Mouse (Mus musculus): ENCODE measurements around the gene Syne2. TPM values are rescaled to one million over a fixed set of nuclear protein-coding genes. Genes with fewer than 3 reads are reported as not detected.

Gene Syne2
- total RNA-seq, 2 experiments from 2014 or later = 44.8 to 47.9 TPM

DNA sequence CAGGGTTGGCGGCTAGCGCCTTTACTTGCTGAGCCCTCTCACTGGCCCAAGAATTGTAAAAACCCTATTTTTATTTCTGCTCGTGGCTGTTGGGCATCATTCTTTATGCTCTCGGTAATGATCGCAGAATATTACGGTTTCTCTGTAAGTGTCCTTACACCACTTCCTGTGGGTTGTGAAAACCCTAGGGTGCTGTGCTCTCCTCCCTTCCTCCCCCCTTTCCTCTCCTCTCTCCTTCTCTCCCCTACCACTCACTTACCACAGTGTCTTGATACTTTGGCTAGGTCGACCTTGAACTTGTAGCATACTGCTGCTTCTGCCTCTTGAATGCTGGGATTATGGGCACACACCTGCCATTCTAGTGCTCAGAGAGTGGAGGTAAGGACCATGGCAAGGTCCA, 7.5 kb downstream of the Syne2 start:
- intact Hi-C loops (cut with DNase I) = no loop called here
- DNase-seq = no peak

DNA sequence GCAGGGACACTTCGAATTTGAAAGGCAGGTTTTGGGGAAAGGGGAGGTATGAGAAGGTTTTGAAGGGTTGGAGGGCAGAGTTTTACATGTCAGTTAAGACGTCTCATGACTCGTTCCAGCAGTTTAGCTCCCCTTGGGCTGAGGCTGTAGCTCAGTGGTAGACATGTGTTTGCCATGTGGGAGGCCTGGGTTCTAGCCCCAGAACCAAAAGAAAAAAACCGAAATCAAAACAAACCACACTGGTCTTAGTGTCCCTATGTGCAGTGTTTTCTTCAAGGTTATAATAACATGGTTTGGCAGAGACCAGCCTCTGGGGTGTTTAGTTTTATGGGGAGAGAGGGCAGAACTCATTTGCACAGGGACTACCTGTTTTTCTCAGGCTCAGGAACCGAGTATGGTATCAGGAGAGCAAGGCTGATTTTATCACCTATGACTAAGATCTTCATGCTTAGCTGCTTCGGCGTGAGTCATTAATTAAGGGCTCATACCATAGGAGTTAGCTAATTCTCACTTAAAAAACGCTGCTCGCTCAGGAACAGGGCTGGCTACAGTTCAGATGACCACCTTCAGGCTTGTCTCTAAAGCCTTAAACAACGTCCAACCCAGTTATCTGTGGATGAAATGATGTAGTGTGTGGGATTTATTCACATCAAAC, 8.9 kb downstream of the Syne2 start:
- no peak for DNase-seq
- intact Hi-C loops (cut with DNase I) = no loop called here

DNA sequence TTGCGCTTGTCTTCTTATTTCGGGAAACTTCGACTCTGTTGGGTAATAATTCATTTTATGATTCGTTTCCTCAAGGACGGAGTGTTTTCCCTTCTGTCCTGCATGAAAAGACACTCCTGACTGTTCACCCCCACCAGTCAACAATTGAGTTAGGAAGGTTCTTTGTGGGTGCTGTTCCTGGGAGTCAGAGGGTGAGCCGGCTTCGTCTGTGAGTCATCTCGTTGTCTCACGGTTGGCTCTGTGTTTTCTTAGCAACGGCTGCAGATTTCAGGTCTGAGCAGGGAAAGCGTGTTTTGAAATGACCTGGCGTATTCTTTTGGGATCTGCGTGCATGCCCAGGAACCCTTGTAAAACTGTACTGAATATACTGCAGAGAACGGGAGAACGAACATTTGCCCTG, 9.8 kb downstream of the Syne2 start:
- intact Hi-C loops (cut with DNase I) = no loop called here
- no peak for DNase-seq

DNA sequence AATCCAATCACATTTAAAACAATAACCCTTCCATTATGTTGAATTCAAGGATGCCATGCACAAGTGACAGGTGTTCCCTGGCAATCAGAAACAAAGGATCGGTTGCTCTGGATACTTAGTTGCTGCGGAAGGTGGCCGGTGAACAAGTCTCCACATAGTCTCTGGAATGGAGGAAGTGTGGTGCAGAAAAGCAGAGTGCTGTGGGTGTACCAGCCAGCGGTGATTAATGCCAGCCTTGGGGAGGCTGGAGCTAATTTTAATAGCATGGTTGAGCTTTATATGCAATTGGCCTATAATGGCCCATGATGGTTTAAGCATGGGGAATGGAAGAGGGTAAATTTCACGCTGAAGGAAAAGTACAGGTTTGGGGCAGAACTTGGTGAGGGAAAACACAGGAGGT, 11.7 kb downstream of the Syne2 start:
- intact Hi-C loops (cut with DNase I) = no loop called here
- no peak for DNase-seq

DNA sequence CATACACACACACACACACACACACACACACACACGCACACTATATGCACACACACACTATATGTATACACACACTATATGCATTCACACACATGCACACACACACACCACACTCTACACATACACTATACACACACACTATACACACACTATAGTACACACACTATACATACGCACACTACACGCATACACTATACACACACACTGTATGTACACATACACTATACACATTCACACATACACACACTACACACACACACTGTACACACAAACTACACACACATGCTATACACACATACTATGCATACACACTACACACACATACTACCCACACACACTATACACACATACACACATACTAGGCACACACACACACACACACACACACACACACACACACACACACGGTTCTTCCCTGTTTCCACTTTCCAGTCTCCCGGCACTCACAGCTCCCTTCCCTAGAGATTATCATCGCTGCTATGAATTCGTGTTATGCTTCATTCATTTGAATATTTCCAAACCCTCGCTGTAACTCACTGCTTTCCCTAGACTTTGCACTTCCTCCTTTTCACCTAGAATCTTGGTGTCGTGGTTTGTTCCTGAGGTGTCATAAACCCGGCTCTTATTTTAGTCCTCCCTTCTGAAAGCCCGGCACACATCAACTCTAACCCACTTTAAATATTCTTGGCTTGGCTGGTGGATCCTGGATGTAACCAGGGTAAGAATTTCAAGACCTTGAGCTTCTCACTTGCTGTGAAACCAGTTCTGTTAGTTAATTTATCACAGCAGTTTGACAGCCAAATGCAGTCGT, 15.4 kb downstream of the Syne2 start:
- no peak for DNase-seq
- intact Hi-C loops (cut with DNase I) = no loop called here

DNA sequence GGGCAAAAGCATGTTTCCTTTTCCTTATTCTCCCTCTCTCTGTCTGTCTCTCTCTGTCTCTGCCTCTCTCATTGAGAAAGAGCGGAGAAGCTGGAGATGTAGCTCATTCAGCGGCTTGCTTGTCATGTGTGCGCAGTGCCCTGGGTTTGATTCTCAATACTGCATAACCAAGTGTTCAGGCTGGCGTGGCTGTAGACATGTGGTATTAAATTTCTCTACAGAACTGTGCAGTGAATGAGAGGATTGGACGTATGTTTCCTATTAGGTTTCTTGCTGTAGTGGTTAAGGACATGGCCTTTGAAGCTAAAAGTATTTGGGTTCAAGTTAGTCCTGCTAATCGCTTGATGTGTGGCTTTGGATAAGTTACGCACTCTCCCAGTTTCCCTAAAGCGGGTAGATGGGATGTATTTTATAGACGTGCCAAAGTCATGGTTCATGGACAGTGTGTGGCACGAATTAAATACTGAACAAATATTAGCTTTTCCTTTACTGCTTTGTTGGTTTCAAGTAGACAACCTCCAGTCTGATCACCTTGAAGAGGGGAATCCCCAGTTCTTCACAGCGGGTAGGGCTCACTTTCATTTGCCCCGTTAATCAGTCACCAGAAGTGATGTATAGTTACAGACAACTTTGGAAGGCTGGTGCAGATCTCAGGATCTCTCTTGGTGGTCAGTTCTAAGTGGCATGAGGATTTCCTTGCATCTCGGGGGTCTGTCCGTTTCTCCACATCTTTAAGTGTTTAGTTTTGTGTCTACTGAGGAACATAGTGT, 16.2 kb downstream of the Syne2 start:
- intact Hi-C loops (cut with DNase I) = no loop called here

DNA sequence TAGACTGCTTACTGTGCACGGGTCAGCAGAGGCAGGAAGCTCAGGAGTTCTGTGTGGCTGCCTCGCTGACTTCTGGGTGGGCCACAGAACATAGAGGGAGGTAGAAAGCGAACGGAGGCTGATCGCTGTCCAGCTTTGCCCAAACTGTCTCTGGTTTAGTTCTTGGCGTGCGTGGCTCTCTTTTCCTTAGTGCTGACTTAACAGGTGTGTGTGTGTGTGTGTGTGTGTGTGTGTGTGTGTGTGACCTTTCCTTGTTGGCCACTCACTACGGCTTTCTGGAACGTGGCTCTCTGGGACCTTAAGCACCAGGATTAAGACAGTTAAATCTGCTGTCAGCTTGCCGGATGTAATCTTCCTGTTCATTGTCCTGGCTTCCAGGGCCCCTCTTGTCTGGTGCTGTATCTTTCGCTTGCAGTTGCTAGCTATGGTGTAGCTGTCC, 18.6 kb downstream of the Syne2 start:
- peak; percentile 24 to 41 for DNase-seq

More for the DNA sequence above, 16.2 kb downstream of the Syne2 start:
- no peak for DNase-seq

DNA sequence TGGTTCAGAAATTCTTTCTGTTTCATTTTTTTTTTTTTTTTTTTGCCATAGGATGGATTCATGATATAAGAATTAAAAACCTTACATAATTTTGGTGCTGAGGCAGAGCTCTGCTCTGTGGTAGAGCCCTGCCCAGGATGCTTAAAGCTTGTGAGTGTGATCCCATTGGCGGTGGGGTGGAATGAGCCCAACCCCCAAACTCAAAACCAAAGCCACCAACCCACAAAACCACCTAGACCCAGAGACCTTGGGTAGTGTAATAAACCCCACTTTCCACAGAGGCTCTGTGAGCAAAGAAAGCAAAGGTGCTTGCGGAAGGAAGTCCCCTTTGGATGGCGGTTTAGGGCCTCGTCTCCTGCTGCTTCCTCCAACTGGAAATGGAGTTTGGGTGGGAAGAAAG, 19.5 kb downstream of the Syne2 start:
- no peak for DNase-seq
- intact Hi-C loops (cut with DNase I) = no loop called here

More for the DNA sequence above, 18.6 kb downstream of the Syne2 start:
- intact Hi-C loops (cut with DNase I) = no loop called here

DNA sequence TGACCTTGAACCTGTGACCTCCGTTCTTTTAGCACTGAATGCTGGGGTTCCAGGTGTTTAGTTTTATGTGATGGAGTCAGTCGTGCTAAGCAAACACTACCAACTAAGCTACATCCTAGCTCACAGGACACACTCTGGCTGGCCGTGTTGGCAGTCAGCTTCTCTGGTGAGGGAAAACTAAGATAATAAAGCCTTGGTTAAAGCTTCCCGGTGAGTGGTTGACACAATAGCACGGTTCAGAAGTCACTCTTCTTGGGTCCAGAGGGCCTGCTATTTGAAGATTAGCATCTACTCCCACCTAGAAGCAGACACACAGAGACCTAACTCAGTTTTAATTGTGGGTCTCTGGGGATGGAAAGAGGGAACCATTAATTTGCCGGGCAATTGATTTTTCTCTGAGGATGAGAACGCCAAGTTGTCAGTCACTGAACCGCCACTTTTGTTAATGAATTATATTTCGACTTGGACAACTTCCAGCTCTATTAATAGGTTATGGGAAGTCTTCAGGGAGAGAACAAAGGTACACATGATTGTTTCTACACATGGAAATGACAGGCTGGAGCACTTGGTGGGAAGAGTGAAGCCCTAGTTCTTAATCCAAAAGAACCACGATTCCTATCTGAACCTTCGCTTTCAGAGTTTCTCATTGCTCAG, 21.3 kb downstream of the Syne2 start:
- intact Hi-C loops (cut with DNase I) = no loop called here
- no peak for DNase-seq

DNA sequence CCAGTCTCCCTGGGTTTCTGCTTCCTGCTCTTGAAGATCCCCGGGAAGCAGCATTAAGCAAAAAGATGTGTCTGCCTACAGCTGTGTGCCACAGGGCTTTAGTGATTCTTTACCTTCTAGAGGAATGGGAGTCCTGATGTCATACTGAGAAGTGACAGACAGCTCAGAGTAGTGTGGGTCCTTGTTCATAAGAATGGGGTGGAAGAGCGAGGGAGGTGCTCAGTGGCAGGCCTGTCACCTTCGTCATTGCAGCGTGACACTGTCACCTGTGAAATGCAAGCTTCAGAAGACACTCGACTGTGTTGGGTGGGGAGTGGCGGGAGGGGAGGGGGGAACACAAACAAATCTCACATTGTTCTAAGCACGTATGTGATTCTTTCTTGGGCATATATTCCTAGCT, 23.2 kb downstream of the Syne2 start:
- intact Hi-C loops (cut with DNase I) = no loop called here
- DNase-seq = no peak

DNA sequence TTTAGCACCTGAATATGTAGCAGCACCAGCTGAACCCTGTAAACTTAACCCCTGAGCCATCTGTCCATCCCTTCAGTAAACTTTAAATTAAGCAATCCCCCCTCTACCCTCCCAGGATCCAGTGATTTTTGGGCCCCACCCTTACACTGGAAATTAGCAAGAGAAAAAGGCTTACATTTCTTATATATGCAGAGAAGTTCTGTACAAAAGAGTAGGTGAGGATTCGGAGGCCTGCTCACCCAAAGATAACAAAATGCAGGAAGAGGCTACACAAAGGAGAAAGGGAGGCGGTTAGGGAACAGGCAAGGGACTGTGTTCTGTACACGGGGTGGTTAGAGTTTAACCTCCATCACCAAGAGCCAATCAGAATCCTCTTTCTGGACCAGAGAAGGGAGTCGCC, 26.4 kb downstream of the Syne2 start:
- no peak for DNase-seq
- intact Hi-C loops (cut with DNase I) = no loop called here

DNA sequence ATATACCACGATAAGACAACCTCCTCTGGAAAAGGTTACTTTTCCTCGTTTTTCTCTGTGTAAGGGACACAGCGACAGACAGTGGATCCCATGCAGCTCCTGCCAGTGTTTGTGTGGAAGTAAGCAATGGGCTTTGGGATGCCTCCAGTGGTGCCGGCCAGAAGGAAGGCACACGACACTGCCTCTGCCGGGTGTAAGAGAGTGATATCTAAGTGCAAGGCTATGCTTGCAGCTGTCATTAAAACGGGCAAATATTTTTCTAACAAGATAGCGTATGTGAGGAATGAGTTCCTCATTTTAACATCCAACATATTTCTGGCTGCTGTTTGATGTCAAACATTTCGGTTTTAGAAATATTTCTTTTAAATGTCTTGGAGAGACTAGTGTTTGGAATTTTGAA, 27.1 kb downstream of the Syne2 start:
- DNase-seq = no peak
- intact Hi-C loops (cut with DNase I) = no loop called here

DNA sequence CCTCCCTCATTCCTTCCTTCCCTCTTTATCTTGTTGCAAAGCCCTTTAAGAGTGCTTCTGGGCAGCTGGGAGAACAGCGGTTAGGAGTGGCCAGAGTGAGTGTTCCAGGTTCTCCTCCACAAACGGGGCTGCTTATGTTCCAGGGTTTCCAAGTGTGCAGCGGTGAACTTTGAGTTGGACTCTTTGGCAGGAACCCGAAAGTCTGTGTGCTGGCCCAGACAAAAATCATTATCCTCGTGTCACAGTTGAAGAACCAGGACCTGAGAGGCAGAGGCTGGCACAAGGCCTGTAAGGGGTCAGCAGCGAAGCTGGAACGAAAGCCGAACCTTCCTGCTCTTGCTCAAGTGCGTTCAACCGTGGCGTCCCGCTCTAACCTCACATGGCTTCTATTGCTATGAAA, 28.6 kb downstream of the Syne2 start:
- intact Hi-C loops (cut with DNase I) = no loop called here
- DNase-seq = no peak

DNA sequence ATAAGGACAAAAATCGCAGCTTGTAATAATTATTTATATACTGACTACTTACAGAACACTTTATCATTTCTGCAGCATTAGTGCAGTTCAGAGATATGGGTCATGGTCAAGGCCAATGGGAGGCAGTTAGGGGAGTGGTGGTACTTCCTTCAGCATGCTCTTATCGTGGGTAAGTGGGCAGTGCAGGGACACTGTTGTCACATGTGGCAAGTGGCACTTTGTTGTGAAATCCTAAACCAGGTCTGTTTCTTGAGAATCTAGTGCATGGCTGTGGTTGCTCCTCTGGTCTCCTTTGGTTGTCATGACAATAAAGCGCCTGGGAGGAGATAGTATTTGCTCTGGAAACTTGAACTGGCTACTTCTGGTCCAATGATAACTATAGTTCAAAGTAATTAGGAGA, 32.3 kb downstream of the Syne2 start:
- intact Hi-C loops (cut with DNase I) = loop anchor here (5.0 kb wide), 1 partner anchor 33 kb away; the partner anchor contains the start of gene Syne2
- DNase-seq = no peak

DNA sequence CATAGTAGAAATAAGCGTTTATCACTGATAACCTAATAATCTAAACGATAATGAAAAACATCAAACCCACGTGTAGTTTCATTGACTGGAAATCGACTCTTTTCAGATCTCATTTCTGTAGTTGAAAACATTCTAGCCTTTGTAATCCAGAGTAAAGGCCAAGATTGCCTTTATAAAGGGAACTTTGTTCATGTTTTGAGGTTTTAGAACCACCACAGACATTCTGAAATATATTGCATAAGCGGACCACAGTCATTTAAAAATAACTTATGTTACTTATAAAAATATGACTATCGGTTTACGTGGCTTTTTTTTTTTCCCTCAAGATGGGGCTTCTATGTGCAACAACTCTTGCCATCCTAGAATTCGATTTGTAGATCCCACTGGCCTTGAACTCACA, 33.5 kb downstream of the Syne2 start:
- intact Hi-C loops (cut with DNase I) = loop anchor here (5.0 kb wide), 1 partner anchor 34 kb away; the partner anchor contains the start of gene Syne2
- DNase-seq = no peak

DNA sequence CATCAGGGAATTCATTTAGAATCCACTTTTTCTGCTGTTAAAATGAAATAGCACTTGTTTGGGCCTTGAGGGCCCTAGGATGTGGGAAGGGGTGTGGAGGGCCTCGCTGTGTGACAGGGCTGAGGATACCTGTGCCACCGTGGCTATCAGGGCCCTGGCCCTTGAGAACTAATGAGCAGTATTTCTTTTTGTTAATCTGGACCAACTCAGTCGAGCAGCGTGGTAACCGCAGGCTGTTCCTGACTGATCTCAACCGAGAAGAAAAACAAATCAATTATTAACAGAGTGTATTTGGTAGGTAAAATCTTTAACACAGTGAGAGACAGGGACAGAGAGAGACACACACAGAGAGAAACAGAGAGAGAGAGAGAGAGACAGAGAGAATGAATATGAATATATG, 34.5 kb downstream of the Syne2 start:
- intact Hi-C loops (cut with DNase I) = loop anchor here (5.0 kb wide), 1 partner anchor 35 kb away; the partner anchor contains the start of gene Syne2
- DNase-seq = no peak

DNA sequence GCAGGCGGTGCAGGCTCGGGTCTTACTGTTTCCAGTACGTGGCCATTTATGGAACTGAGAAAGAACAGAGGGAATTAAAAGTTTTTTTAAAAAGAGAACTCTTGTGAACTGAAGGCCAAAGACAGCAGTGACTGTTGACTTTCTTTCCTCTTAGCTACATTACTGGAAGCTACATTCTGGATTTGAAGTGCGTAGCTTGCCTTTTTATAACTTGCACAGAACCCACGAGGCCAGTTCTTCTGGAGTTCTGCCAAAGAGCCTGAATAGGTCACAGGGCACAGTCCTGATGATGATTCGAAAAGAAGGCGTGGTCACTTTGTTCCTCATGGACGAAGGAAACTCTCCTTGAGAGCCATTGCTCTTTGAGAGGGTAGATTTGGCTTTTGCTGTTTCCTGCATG, 35.6 kb downstream of the Syne2 start:
- intact Hi-C loops (cut with DNase I) = loop anchor here (5.0 kb wide), 1 partner anchor 36 kb away; the partner anchor contains the start of gene Syne2
- peak; percentile 29 to 60 for DNase-seq

DNA sequence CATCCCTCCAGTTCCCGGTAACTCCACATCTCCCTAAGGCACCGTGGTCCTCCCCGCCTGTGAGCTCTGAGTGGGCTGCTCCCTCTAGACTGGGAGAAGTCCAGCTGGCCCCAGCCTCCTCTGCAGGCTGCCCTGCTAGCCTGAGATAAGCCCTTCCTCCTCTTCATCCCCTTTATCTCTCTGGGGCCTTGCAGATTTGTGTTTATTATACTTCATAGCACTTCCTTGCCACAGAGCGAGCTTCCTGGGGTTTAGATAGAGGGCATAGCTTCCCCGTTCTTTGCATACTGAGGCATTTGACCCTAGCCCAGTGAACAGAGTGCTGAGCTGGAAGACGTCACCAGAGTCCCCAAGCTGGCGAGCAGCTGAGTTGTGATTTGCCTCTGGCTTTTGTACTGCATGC, 37.1 kb downstream of the Syne2 start:
- DNase-seq = peak; percentile 25 to 46
- intact Hi-C loops (cut with DNase I) = no loop called here

DNA sequence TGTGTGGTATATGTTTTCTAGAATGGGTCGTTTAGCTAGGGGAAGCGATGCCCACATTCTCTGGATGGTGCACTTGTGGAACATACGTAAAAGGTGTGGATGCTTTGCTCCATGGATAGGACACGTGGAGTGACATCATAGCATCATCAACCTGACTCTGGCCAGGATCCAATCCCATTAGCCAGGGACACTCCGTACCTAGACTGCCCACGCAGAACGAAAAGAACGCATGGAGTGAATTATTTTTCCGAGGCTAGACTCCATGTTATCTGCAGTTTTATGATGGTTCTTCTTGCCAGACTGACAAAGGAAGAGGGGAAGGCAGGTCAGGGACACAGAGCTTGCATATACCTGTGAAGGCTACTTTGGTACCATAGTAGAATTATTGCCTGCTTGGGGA, 37.7 kb downstream of the Syne2 start:
- intact Hi-C loops (cut with DNase I) = no loop called here
- DNase-seq = no peak

DNA sequence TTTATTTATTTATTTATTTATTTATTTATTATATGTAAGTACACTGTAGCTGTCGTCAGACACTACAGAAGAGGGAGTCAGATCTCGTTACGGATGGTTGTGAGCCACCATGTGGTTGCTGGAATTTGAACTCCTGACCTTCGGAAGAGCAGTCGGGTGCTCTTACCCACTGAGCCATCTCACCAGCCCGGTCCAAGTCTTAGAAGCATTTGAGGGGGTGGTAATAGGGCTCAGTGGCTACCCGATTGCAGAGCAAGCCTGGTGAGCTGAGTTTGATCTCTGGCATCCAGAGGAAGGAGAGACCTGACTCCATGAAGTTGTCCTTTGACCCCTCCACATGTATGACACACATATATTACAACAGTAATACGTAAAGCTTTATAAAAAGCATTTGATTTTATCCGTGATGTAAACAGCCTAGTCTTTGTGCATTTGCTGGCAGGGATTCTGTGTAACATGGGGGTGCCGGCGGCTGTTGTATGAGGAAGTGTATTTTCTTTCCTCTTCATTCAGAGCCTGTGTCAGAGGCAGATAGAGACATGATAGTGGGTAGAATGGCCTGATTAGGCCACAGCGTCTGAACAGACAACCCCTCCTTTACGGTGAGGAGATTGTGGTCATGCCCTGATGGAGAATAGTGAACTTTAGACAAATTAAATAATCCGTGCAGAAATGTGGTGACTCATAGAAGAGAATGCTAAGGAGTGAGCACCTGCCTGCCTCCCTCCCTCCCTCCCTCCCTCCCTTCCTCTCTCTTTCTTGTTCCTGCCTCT, 38.3 kb downstream of the Syne2 start:
- intact Hi-C loops (cut with DNase I) = no loop called here
- no peak for DNase-seq

All from heart, postnatal 14 days (tissue).